Mouse (Mus musculus): ENCODE data around the gene Dynlt1b. TPM values are rescaled to one million over a fixed set of nuclear protein-coding genes. Genes with fewer than 3 reads are reported as not detected.
"Not testable (repeated sequence)": the region's sequence is repeated elsewhere in the genome, so short reads cannot be mapped to it uniquely, and the experiment has no call there.

Gene Dynlt1b
- polyA plus RNA-seq, 1 experiment from 2014 or later: 474 TPM

GRCm38 (mm10) chr17:6433691-6434090 is 3.8 kb downstream of the Dynlt1b start:
- H3K4me2 ChIP-seq (ENCODE audit: low read depth, low read length); H3K9me3 ChIP-seq (replicated peaks; ENCODE audit: control insufficient read depth, low read length); H3K27ac ChIP-seq (ENCODE audit: low read length); H3K4me1 ChIP-seq (ENCODE audit: control insufficient read depth, insufficient read depth, low read length); H3K36me3 ChIP-seq (ENCODE audit: control insufficient read depth, insufficient read depth, low read length); ATAC-seq (ENCODE audit: insufficient read depth, low FRiP score); H3K4me3 ChIP-seq (replicated peaks; ENCODE audit: low read length); H3K27me3 ChIP-seq (ENCODE audit: control insufficient read depth, insufficient read depth, low read length); H3K9ac ChIP-seq (ENCODE audit: low read length): not testable (repeated sequence)
- 77% methylated on average over 3 of the region's 3 CpGs for WGBS

GRCm38 (mm10) chr17:6438080-6438479 is 8.2 kb downstream of the Dynlt1b start:
- not testable (repeated sequence) for ATAC-seq (ENCODE audit: insufficient read depth, low FRiP score); H3K4me2 ChIP-seq (ENCODE audit: low read depth, low read length); H3K4me3 ChIP-seq (replicated peaks; ENCODE audit: low read length); H3K27ac ChIP-seq (ENCODE audit: low read length); H3K36me3 ChIP-seq (ENCODE audit: control insufficient read depth, insufficient read depth, low read length); H3K9me3 ChIP-seq (replicated peaks; ENCODE audit: control insufficient read depth, low read length); H3K4me1 ChIP-seq (ENCODE audit: control insufficient read depth, insufficient read depth, low read length); H3K9ac ChIP-seq (ENCODE audit: low read length); H3K27me3 ChIP-seq (ENCODE audit: control insufficient read depth, insufficient read depth, low read length)
- 77% methylated on average over 6 of the region's 6 CpGs for WGBS

GRCm38 (mm10) chr17:6439913-6440312 is 10.0 kb downstream of the Dynlt1b start:
- H3K9me3 ChIP-seq (replicated peaks; ENCODE audit: control insufficient read depth, low read length); H3K4me2 ChIP-seq (ENCODE audit: low read depth, low read length); H3K4me3 ChIP-seq (replicated peaks; ENCODE audit: low read length); H3K27me3 ChIP-seq (ENCODE audit: control insufficient read depth, insufficient read depth, low read length); H3K9ac ChIP-seq (ENCODE audit: low read length); H3K4me1 ChIP-seq (ENCODE audit: control insufficient read depth, insufficient read depth, low read length); ATAC-seq (ENCODE audit: insufficient read depth, low FRiP score); H3K27ac ChIP-seq (ENCODE audit: low read length); H3K36me3 ChIP-seq (ENCODE audit: control insufficient read depth, insufficient read depth, low read length): not testable (repeated sequence)
- WGBS: 94% methylated on average over 9 of the region's 13 CpGs

- not testable (repeated sequence) for H3K9ac ChIP-seq (ENCODE audit: low read length); H3K27me3 ChIP-seq (ENCODE audit: control insufficient read depth, insufficient read depth, low read length); H3K9me3 ChIP-seq (replicated peaks; ENCODE audit: control insufficient read depth, low read length); H3K36me3 ChIP-seq (ENCODE audit: control insufficient read depth, insufficient read depth, low read length); H3K4me2 ChIP-seq (ENCODE audit: low read depth, low read length); H3K4me3 ChIP-seq (replicated peaks; ENCODE audit: low read length); H3K27ac ChIP-seq (ENCODE audit: low read length); H3K4me1 ChIP-seq (ENCODE audit: control insufficient read depth, insufficient read depth, low read length)
- WGBS: 92% methylated on average over 13 of the region's 13 CpGs
- peak; percentile 27; the same call in 1 of the 2 replicates for ATAC-seq (ENCODE audit: insufficient read depth, low FRiP score)
Measured at GRCm38 (mm10) chr17:6440493-6441077, 10.7 kb downstream of the Dynlt1b start.

GRCm38 (mm10) chr17:6441254-6441653 is 11.3 kb downstream of the Dynlt1b start:
- H3K4me1 ChIP-seq (ENCODE audit: control insufficient read depth, insufficient read depth, low read length); H3K9ac ChIP-seq (ENCODE audit: low read length): not testable (repeated sequence)
- WGBS: 82% methylated on average over 5 of the region's 5 CpGs

GRCm38 (mm10) chr17:6442513-6442912 is 12.6 kb downstream of the Dynlt1b start:
- not testable (repeated sequence) for H3K9ac ChIP-seq (ENCODE audit: low read length); H3K27me3 ChIP-seq (ENCODE audit: control insufficient read depth, insufficient read depth, low read length); H3K4me1 ChIP-seq (ENCODE audit: control insufficient read depth, insufficient read depth, low read length); H3K4me2 ChIP-seq (ENCODE audit: low read depth, low read length); H3K4me3 ChIP-seq (replicated peaks; ENCODE audit: low read length); H3K36me3 ChIP-seq (ENCODE audit: control insufficient read depth, insufficient read depth, low read length); H3K9me3 ChIP-seq (replicated peaks; ENCODE audit: control insufficient read depth, low read length); H3K27ac ChIP-seq (ENCODE audit: low read length); ATAC-seq (ENCODE audit: insufficient read depth, low FRiP score)
- WGBS: 84% methylated on average over 3 of the region's 7 CpGs

More at GRCm38 (mm10) chr17:6441254-6441653, 11.3 kb downstream of the Dynlt1b start:
- H3K27me3 ChIP-seq (ENCODE audit: control insufficient read depth, insufficient read depth, low read length); H3K4me2 ChIP-seq (ENCODE audit: low read depth, low read length); H3K9me3 ChIP-seq (replicated peaks; ENCODE audit: control insufficient read depth, low read length); ATAC-seq (ENCODE audit: insufficient read depth, low FRiP score); H3K36me3 ChIP-seq (ENCODE audit: control insufficient read depth, insufficient read depth, low read length); H3K4me3 ChIP-seq (replicated peaks; ENCODE audit: low read length); H3K27ac ChIP-seq (ENCODE audit: low read length): not testable (repeated sequence)

GRCm38 (mm10) chr17:6445794-6446587 is 16.1 kb downstream of the Dynlt1b start:
- H3K36me3 ChIP-seq (ENCODE audit: control insufficient read depth, insufficient read depth, low read length); H3K4me3 ChIP-seq (replicated peaks; ENCODE audit: low read length); H3K9ac ChIP-seq (ENCODE audit: low read length); H3K4me2 ChIP-seq (ENCODE audit: low read depth, low read length); H3K27ac ChIP-seq (ENCODE audit: low read length); H3K27me3 ChIP-seq (ENCODE audit: control insufficient read depth, insufficient read depth, low read length); H3K9me3 ChIP-seq (replicated peaks; ENCODE audit: control insufficient read depth, low read length); H3K4me1 ChIP-seq (ENCODE audit: control insufficient read depth, insufficient read depth, low read length): not testable (repeated sequence)
- peak; percentile 51 for ATAC-seq (ENCODE audit: insufficient read depth, low FRiP score)
- 62% methylated on average over 8 of the region's 16 CpGs for WGBS

- H3K4me3 ChIP-seq (replicated peaks; ENCODE audit: low read length); H3K4me2 ChIP-seq (ENCODE audit: low read depth, low read length); H3K9ac ChIP-seq (ENCODE audit: low read length); H3K9me3 ChIP-seq (replicated peaks; ENCODE audit: control insufficient read depth, low read length); H3K27ac ChIP-seq (ENCODE audit: low read length); H3K4me1 ChIP-seq (ENCODE audit: control insufficient read depth, insufficient read depth, low read length); H3K36me3 ChIP-seq (ENCODE audit: control insufficient read depth, insufficient read depth, low read length); ATAC-seq (ENCODE audit: insufficient read depth, low FRiP score); H3K27me3 ChIP-seq (ENCODE audit: control insufficient read depth, insufficient read depth, low read length): not testable (repeated sequence)
- 77% methylated on average over 8 of the region's 8 CpGs for WGBS
Measured at GRCm38 (mm10) chr17:6448293-6448692, 18.4 kb downstream of the Dynlt1b start.

DNA sequence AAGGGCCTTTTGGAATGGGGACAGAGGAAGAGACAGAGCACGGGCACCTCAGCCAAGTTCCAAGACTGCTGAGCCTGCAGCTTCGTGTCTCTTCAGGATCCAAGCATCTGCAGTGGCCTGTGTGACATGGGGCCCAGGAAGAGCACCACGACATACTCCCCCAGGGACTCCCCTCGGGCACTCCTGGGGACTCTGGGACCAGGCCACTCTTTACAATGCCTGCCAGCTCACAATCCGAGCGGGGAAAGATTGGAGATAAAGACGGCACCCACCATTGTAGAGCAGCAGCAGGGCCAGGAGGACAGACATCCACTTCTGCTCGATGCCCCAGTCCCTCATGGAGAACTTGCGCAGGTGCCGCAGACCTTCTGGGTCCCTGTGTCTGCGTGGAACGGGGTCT is 19.3 kb downstream of the Dynlt1b start:
- H3K27ac ChIP-seq (ENCODE audit: low read length); H3K4me3 ChIP-seq (replicated peaks; ENCODE audit: low read length); H3K9me3 ChIP-seq (replicated peaks; ENCODE audit: control insufficient read depth, low read length); H3K27me3 ChIP-seq (ENCODE audit: control insufficient read depth, insufficient read depth, low read length); H3K4me1 ChIP-seq (ENCODE audit: control insufficient read depth, insufficient read depth, low read length); H3K9ac ChIP-seq (ENCODE audit: low read length); H3K36me3 ChIP-seq (ENCODE audit: control insufficient read depth, insufficient read depth, low read length); ATAC-seq (ENCODE audit: insufficient read depth, low FRiP score); H3K4me2 ChIP-seq (ENCODE audit: low read depth, low read length): not testable (repeated sequence)
- WGBS: 89% methylated on average over 12 of the region's 12 CpGs

All from stomach, embryonic 16.5 days (tissue).